Mouse (Mus musculus): ENCODE data around the gene Gm3252.
"Not testable (repeated sequence)": the region's sequence is repeated elsewhere in the genome, so short reads cannot be mapped to it uniquely, and the experiment has no call there.

DNA sequence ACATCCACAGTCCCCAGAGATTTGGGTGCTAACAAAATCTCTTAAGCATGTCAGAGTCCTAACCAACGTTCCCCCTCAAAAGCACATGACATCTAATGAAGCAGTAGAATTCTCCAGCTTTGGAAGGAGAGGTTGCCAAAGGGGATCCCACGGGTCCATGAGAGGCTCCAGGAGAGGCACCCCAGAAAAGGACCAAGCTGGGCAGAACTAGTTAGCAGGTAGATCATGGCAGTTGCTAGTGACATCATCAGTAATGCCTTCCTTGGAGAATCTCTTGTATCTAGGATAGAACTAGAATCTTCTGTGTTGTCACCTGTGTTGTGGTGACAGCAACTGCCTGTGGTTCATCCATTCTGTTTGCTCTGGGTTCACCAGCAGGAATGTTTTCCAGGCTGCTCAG is 49.5 kb downstream of the Gm3252 start, which contains the start of gene Gm9602:
- not testable (repeated sequence) for TF ChIP-seq POLR2A, CTCF (IDR thresholded peaks at IDR 0.05; ENCODE audit: insufficient read depth, low read depth, low read length)

Measured in olfactory bulb, adult 2 months (tissue).